Mouse (Mus musculus): ENCODE data around the gene Pomgnt2. TPM values are rescaled to one million over a fixed set of nuclear protein-coding genes. Genes with fewer than 3 reads are reported as not detected.

The Pomgnt2 gene
- total RNA-seq, 2 experiments from 2014 or later: 12.1 to 13.1 TPM

- DNase-seq (ENCODE audit: low spot score): no peak
- intact Hi-C loops (cut with DNase I): no loop called here
Observed at GRCm38 (mm10) chr9:121975321-121975720, 21.6 kb downstream of the Pomgnt2 start.

- intact Hi-C loops (cut with DNase I): no loop called here
- peak; percentile 42 for DNase-seq (ENCODE audit: low spot score)
Observed at GRCm38 (mm10) chr9:121974141-121974986, 22.5 kb downstream of the Pomgnt2 start.

- DNase-seq (ENCODE audit: low spot score): peak; percentile 44
- intact Hi-C loops (cut with DNase I): no loop called here
Observed at GRCm38 (mm10) chr9:121973207-121973606, 23.7 kb downstream of the Pomgnt2 start.

- no peak for DNase-seq (ENCODE audit: low spot score)
- intact Hi-C loops (cut with DNase I): no loop called here
Observed at GRCm38 (mm10) chr9:121969841-121970381, 27.0 kb downstream of the Pomgnt2 start.

- DNase-seq (ENCODE audit: low spot score): no peak
- intact Hi-C loops (cut with DNase I): no loop called here
Observed at GRCm38 (mm10) chr9:121968258-121968657, 28.7 kb downstream of the Pomgnt2 start.

- intact Hi-C loops (cut with DNase I): no loop called here
- DNase-seq (ENCODE audit: low spot score): no peak
Observed at GRCm38 (mm10) chr9:121964941-121965340, 32.0 kb downstream of the Pomgnt2 start.

- intact Hi-C loops (cut with DNase I): no loop called here
- no peak for DNase-seq (ENCODE audit: low spot score)
Observed at GRCm38 (mm10) chr9:121959966-121960635, 36.8 kb downstream of the Pomgnt2 start.

GRCm38 (mm10) chr9:121952596-121952995 is 44.3 kb downstream of the Pomgnt2 start:
- intact Hi-C loops (cut with DNase I): no loop called here
- no peak for DNase-seq (ENCODE audit: low spot score)

- no peak for DNase-seq (ENCODE audit: low spot score)
- intact Hi-C loops (cut with DNase I): no loop called here
Observed at GRCm38 (mm10) chr9:121951114-121951423, 45.8 kb downstream of the Pomgnt2 start.

- intact Hi-C loops (cut with DNase I): no loop called here
- peak; percentile 51 for DNase-seq (ENCODE audit: low spot score)
Observed at GRCm38 (mm10) chr9:121950418-121951113, 46.3 kb downstream of the Pomgnt2 start, which contains the start of gene Fam198a. Fam198a (plus strand) TSS chr9:121950988.

GRCm38 (mm10) chr9:121948431-121948830 is 48.5 kb downstream of the Pomgnt2 start:
- no peak for DNase-seq (ENCODE audit: low spot score)
- intact Hi-C loops (cut with DNase I): loop anchor here (5.0 kb wide), 2 partner anchors 274 to 299 kb away; no protein-coding TSS in a partner anchor

GRCm38 (mm10) chr9:121947784-121948183 is 49.1 kb downstream of the Pomgnt2 start:
- DNase-seq (ENCODE audit: low spot score): no peak
- intact Hi-C loops (cut with DNase I): loop anchor here (1.0 to 5.0 kb wide), 3 partner anchors 38 to 300 kb away; no protein-coding TSS in a partner anchor

GRCm38 (mm10) chr9:121943628-121944027 is 53.3 kb downstream of the Pomgnt2 start:
- intact Hi-C loops (cut with DNase I): no loop called here
- no peak for DNase-seq (ENCODE audit: low spot score)

GRCm38 (mm10) chr9:121943005-121943404 is 53.9 kb downstream of the Pomgnt2 start:
- DNase-seq (ENCODE audit: low spot score): no peak
- intact Hi-C loops (cut with DNase I): no loop called here

- intact Hi-C loops (cut with DNase I): no loop called here
- no peak for DNase-seq (ENCODE audit: low spot score)
Observed at GRCm38 (mm10) chr9:121937944-121938355, 59.0 kb downstream of the Pomgnt2 start.

GRCm38 (mm10) chr9:121937451-121937864 is 59.5 kb downstream of the Pomgnt2 start:
- no peak for DNase-seq (ENCODE audit: low spot score)
- intact Hi-C loops (cut with DNase I): no loop called here

GRCm38 (mm10) chr9:121936952-121937351 is 60.0 kb downstream of the Pomgnt2 start:
- DNase-seq (ENCODE audit: low spot score): no peak
- intact Hi-C loops (cut with DNase I): no loop called here

- intact Hi-C loops (cut with DNase I): no loop called here
- no peak for DNase-seq (ENCODE audit: low spot score)
Observed at GRCm38 (mm10) chr9:121934856-121935255, 62.1 kb downstream of the Pomgnt2 start.

Measured in heart, postnatal 25 days (tissue).